Mouse (Mus musculus) forebrain, embryonic 13.5 days (tissue): ENCODE data around the gene Cldn10. TPM values are rescaled to one million over a fixed set of nuclear protein-coding genes. Genes with fewer than 3 reads are reported as not detected.
A peak's percentile ranks its signal among the peaks of the same experiment; 100 is the strongest.

Experiments used
- ATAC-seq: fragments of 200-750 bp; cut with Nextera tagmentation; 2 replicates; pipeline ENCODE4 v1.8.0; 2017
- H3K27ac ChIP-seq: fragments of 300-500 bp; sonication (generic); 2 replicates; pipeline ENCODE4 v1.5.1; 2015; ENCODE audit warnings: inconsistent platforms, mild to moderate bottlenecking, moderate library complexity
- H3K27me3 ChIP-seq: fragments of 300-500 bp; sonication (generic); 2 replicates; pipeline ENCODE4 v1.6.1; 2015; ENCODE audit warnings: mild to moderate bottlenecking, inconsistent platforms
- H3K36me3 ChIP-seq: fragments of 300-500 bp; sonication (generic); 2 replicates; pipeline ENCODE4 v1.6.1; 2015; ENCODE audit warnings: mild to moderate bottlenecking, inconsistent platforms; ENCODE audit not compliant: poor library complexity, severe bottlenecking
- H3K4me1 ChIP-seq: fragments of 300-500 bp; sonication (generic); 2 replicates; pipeline ENCODE4 v1.6.1; 2015; ENCODE audit warnings: inconsistent platforms
- H3K4me2 ChIP-seq: fragments of 300-500 bp; sonication (generic); 2 replicates; pipeline ENCODE4 v1.6.1; 2015; ENCODE audit warnings: inconsistent platforms, mild to moderate bottlenecking, moderate library complexity
- H3K4me3 ChIP-seq: fragments of 300-500 bp; sonication (generic); 2 replicates; pipeline ENCODE4 v1.5.1; 2015; ENCODE audit warnings: mild to moderate bottlenecking, inconsistent platforms
- H3K9ac ChIP-seq: fragments of 300-500 bp; sonication (generic); 2 replicates; pipeline ENCODE4 v1.6.1; 2015; ENCODE audit warnings: mild to moderate bottlenecking, inconsistent platforms
- H3K9me3 ChIP-seq: fragments of 300-500 bp; sonication (generic); replicated peaks from 2 replicates; pipeline ENCODE4 v1.6.1; 2016; ENCODE audit warnings: inconsistent platforms
- WGBS: fragments of 180-500 bp; shearing (Covaris S2); methylation state at CpG from one replicate; pipeline ENCODE4 v1.1.7; 2015; 5-methylcytosine and 5-hydroxymethylcytosine counted together
- polyA plus RNA-seq: library from polyadenylated mRNA; unstranded; fragments of >200 nt; fragmentation: Nextera tagmentation; extraction: Ambion mirVana; gene quantifications from 2 replicates; pipeline ENCODE4 v1.2.1, GENCODE M21; 2015

Cldn10 gene
- polyA plus RNA-seq, 1 experiment from 2014 or later = 0.57 TPM

GRCm38 (mm10) chr14:118765951-118766350 is 21.8 kb upstream of the Cldn10 start:
- H3K4me1 ChIP-seq = no peaks in the 10 kb centered on the region
- ATAC-seq = no peak
- 79% methylated on average over 7 of the region's 7 CpGs for WGBS
- no peak overlapping the region for H3K4me3 ChIP-seq
- no peak overlapping the region for H3K27ac ChIP-seq
- no peak overlapping the region for H3K9ac ChIP-seq
- no peaks in the 10 kb centered on the region for H3K9me3 ChIP-seq
- H3K36me3 ChIP-seq = no peaks in the 10 kb centered on the region
- no peaks in the 10 kb centered on the region for H3K27me3 ChIP-seq
- no peak overlapping the region for H3K4me2 ChIP-seq

GRCm38 (mm10) chr14:118766368-118766767 is 21.3 kb upstream of the Cldn10 start:
- no peak overlapping the region for H3K9ac ChIP-seq
- H3K4me1 ChIP-seq = no peaks in the 10 kb centered on the region
- ATAC-seq = no peak
- H3K4me2 ChIP-seq = no peak overlapping the region
- H3K4me3 ChIP-seq = no peak overlapping the region
- no peaks in the 10 kb centered on the region for H3K9me3 ChIP-seq
- H3K36me3 ChIP-seq = no peaks in the 10 kb centered on the region
- no peaks in the 10 kb centered on the region for H3K27me3 ChIP-seq
- WGBS = 88% methylated on average over 5 of the region's 5 CpGs
- no peak overlapping the region for H3K27ac ChIP-seq

GRCm38 (mm10) chr14:118767673-118768353 is 19.9 kb upstream of the Cldn10 start:
- peak; percentile 91 for ATAC-seq
- H3K9me3 ChIP-seq = no peaks in the 10 kb centered on the region
- H3K9ac ChIP-seq = no peak overlapping the region
- no peak overlapping the region for H3K4me3 ChIP-seq
- no peak overlapping the region for H3K4me2 ChIP-seq
- H3K27ac ChIP-seq = no peak overlapping the region
- H3K27me3 ChIP-seq = no peaks in the 10 kb centered on the region
- 34% methylated on average over 14 of the region's 14 CpGs for WGBS
- no peaks in the 10 kb centered on the region for H3K36me3 ChIP-seq
- no peaks in the 10 kb centered on the region for H3K4me1 ChIP-seq

- H3K9me3 ChIP-seq = no peaks in the 10 kb centered on the region
- no peak overlapping the region for H3K4me3 ChIP-seq
- no peaks in the 10 kb centered on the region for H3K36me3 ChIP-seq
- H3K4me1 ChIP-seq = no peaks in the 10 kb centered on the region
- no peak overlapping the region for H3K4me2 ChIP-seq
- no peak overlapping the region for H3K9ac ChIP-seq
- WGBS = 59% methylated on average over 17 of the region's 17 CpGs
- no peak overlapping the region for H3K27ac ChIP-seq
- H3K27me3 ChIP-seq = no peaks in the 10 kb centered on the region
- ATAC-seq = no peak
These were observed 19.4 kb upstream of the Cldn10 start for GRCm38 (mm10) chr14:118768354-118768713.

GRCm38 (mm10) chr14:118773668-118774067 is 14.0 kb upstream of the Cldn10 start:
- no peaks in the 10 kb centered on the region for H3K4me1 ChIP-seq
- no peak overlapping the region for H3K27ac ChIP-seq
- H3K4me2 ChIP-seq = no peak overlapping the region
- no peak overlapping the region for H3K4me3 ChIP-seq
- H3K9me3 ChIP-seq = no peaks in the 10 kb centered on the region
- no peak overlapping the region for H3K9ac ChIP-seq
- H3K36me3 ChIP-seq = no peaks in the 10 kb centered on the region
- no peaks in the 10 kb centered on the region for H3K27me3 ChIP-seq
- WGBS = 91% methylated on average over 3 of the region's 3 CpGs
- ATAC-seq = no peak

GRCm38 (mm10) chr14:118774507-118775428 is 12.9 kb upstream of the Cldn10 start:
- Histone ChIP-seq H3K27ac (no peak overlapping the region), H3K36me3 (no peaks in the 10 kb centered on the region), H3K4me1 (no peaks in the 10 kb centered on the region), H3K9ac (no peak overlapping the region), H3K4me2 (no peak overlapping the region), H3K9me3 (no peaks in the 10 kb centered on the region), H3K27me3 (no peaks in the 10 kb centered on the region), H3K4me3 (no peak overlapping the region)
- 70% methylated on average over 12 of the region's 12 CpGs for WGBS
- ATAC-seq = no peak

- ATAC-seq = no peak
- 69% methylated on average over 1 of the region's 1 CpGs for WGBS
- Histone ChIP-seq H3K27ac (no peak overlapping the region), H3K27me3 (no peaks in the 10 kb centered on the region), H3K36me3 (no peaks in the 10 kb centered on the region), H3K4me3 (no peak overlapping the region), H3K9me3 (no peaks in the 10 kb centered on the region), H3K4me1 (no peaks in the 10 kb centered on the region), H3K9ac (no peak overlapping the region), H3K4me2 (no peak overlapping the region)
These were observed 12.2 kb upstream of the Cldn10 start for GRCm38 (mm10) chr14:118775554-118775953.

- Histone ChIP-seq H3K4me3 (no peak overlapping the region), H3K4me2 (no peak overlapping the region), H3K27me3 (peaks cover under 1% of the 10 kb centered on the region; the same call in 1 of the 2 replicates), H3K27ac (no peak overlapping the region), H3K4me1 (no peaks in the 10 kb centered on the region), H3K9ac (no peak overlapping the region), H3K9me3 (no peaks in the 10 kb centered on the region), H3K36me3 (no peaks in the 10 kb centered on the region)
- no peak for ATAC-seq
- 85% methylated on average over 2 of the region's 2 CpGs for WGBS
These were observed 11.3 kb upstream of the Cldn10 start for GRCm38 (mm10) chr14:118776372-118776771.

GRCm38 (mm10) chr14:118777478-118777877 is 10.2 kb upstream of the Cldn10 start:
- H3K27me3 ChIP-seq = peaks cover 5% of the 10 kb centered on the region; the same call in 1 of the 2 replicates
- no peak overlapping the region for H3K27ac ChIP-seq
- WGBS = 85% methylated on average over 4 of the region's 4 CpGs
- ATAC-seq = no peak
- no peaks in the 10 kb centered on the region for H3K4me1 ChIP-seq
- H3K9me3 ChIP-seq = no peaks in the 10 kb centered on the region
- no peaks in the 10 kb centered on the region for H3K36me3 ChIP-seq
- no peak overlapping the region for H3K4me2 ChIP-seq
- no peak overlapping the region for H3K9ac ChIP-seq
- H3K4me3 ChIP-seq = no peak overlapping the region

- H3K4me3 ChIP-seq = no peak overlapping the region
- H3K36me3 ChIP-seq = no peaks in the 10 kb centered on the region
- H3K27ac ChIP-seq = no peak overlapping the region
- no peak overlapping the region for H3K4me2 ChIP-seq
- H3K9ac ChIP-seq = no peak overlapping the region
- 85% methylated on average over 7 of the region's 7 CpGs for WGBS
- no peaks in the 10 kb centered on the region for H3K9me3 ChIP-seq
- H3K4me1 ChIP-seq = peaks cover 3% of the 10 kb centered on the region; the same call in 1 of the 2 replicates
- peaks cover 5% of the 10 kb centered on the region; the same call in 1 of the 2 replicates for H3K27me3 ChIP-seq
- ATAC-seq = no peak
These were observed 6.1 kb upstream of the Cldn10 start for GRCm38 (mm10) chr14:118781601-118782000.

- 71% methylated on average over 3 of the region's 3 CpGs for WGBS
These were observed 5.5 kb upstream of the Cldn10 start for GRCm38 (mm10) chr14:118782241-118782640.

GRCm38 (mm10) chr14:118783326-118783935 is 4.3 kb upstream of the Cldn10 start:
- Histone ChIP-seq H3K9ac (no peak overlapping the region), H3K4me1 (peaks cover 3% of the 10 kb centered on the region; the same call in 1 of the 2 replicates), H3K36me3 (no peaks in the 10 kb centered on the region), H3K27ac (no peak overlapping the region), H3K9me3 (no peaks in the 10 kb centered on the region), H3K4me3 (no peak overlapping the region), H3K4me2 (no peak overlapping the region), H3K27me3 (peaks cover 5% of the 10 kb centered on the region; the same call in 1 of the 2 replicates)
- ATAC-seq = no peak
- WGBS = 60% methylated on average over 17 of the region's 17 CpGs

More at GRCm38 (mm10) chr14:118782241-118782640, 5.5 kb upstream of the Cldn10 start:
- Histone ChIP-seq H3K27me3 (peaks cover 5% of the 10 kb centered on the region; the same call in 1 of the 2 replicates), H3K4me1 (peaks cover 3% of the 10 kb centered on the region; the same call in 1 of the 2 replicates), H3K9ac (no peak overlapping the region), H3K9me3 (no peaks in the 10 kb centered on the region), H3K36me3 (no peaks in the 10 kb centered on the region), H3K27ac (no peak overlapping the region), H3K4me2 (no peak overlapping the region), H3K4me3 (no peak overlapping the region)
- no peak for ATAC-seq
